In genomic region chr12:69724711-69725460, GRCm38 (mm10) we compare ENCODE assay signal across 8 mouse cellular contexts. TPM values are rescaled to one million over a fixed set of nuclear protein-coding genes. Genes with fewer than 3 reads are reported as not detected.
A peak's percentile ranks its signal among the peaks of the same experiment; 100 is the strongest.
DNase-seq lines count a peak whose midpoint lies in the region; ATAC-seq and TF ChIP-seq lines count a peak whose summit lies in the region.

L2hgdh (minus strand) TSS chr12:69724873.
Atp5s (plus strand) TSS chr12:69724950.

- peak; percentile 97 for DNase-seq in brain, embryonic 14.5 days (ENCODE audit: low read depth)
- DNase-seq in liver, adult 2 months (ENCODE audit: extremely low read depth, low read depth, low spot score): peak; percentile 88
- DNase-seq in splenic B cell, adult 2 months (ENCODE audit: low read depth, low spot score): peak; percentile 96

- peaks cover 39% of the 10 kb centered on the region for H3K4me1 ChIP-seq in erythroblast, embryonic 14.5 days (ENCODE audit: control insufficient read depth)
- H3K4me1 ChIP-seq in heart, embryonic 11.5 days (ENCODE audit: control insufficient read depth, insufficient read depth, low read length): peaks cover 10% of the 10 kb centered on the region
- peaks cover 10% of the 10 kb centered on the region; the same call in 1 of the 2 replicates for H3K4me1 ChIP-seq in kidney, embryonic 16.5 days (ENCODE audit: insufficient read depth, low read length)
- peaks cover 13% of the 10 kb centered on the region for H3K4me1 ChIP-seq in liver, adult 2 months (ENCODE audit: control insufficient read depth, insufficient read depth, low read length)

- peak; percentile 48; the same call in 1 of the 2 replicates for TF ChIP-seq POLR2A in brain, embryonic 14.5 days (IDR thresholded peaks at IDR 0.05; ENCODE audit: borderline replicate concordance, extremely low read depth, insufficient read depth, insufficient read length, poor library complexity, severe bottlenecking)
- TF ChIP-seq POLR2A in liver, adult 2 months (IDR thresholded peaks at IDR 0.05; ENCODE audit: extremely low read depth, insufficient read depth, low read length): peak; percentile 90
- TF ChIP-seq POLR2A in myocyte (IDR thresholded peaks at IDR 0.05; ENCODE audit: insufficient read length, low read depth): peak; percentile 98

- peak within 1 kb of the TSS; percentile 61 for H3K4me3 ChIP-seq in C2C12 (ENCODE audit: insufficient read depth, poor library complexity, severe bottlenecking)
- peak within 1 kb of the TSS; percentile 86 for H3K4me3 ChIP-seq in erythroblast, embryonic 14.5 days (replicated peaks)
- H3K4me3 ChIP-seq in heart, embryonic 11.5 days (ENCODE audit: low read depth, low read length): peak within 1 kb of the TSS; percentile 80
- peak within 1 kb of the TSS; percentile 63 for H3K4me3 ChIP-seq in kidney, embryonic 16.5 days (ENCODE audit: low read length)
- H3K4me3 ChIP-seq in liver, adult 2 months (ENCODE audit: insufficient read depth, low read depth, low read length): peak within 1 kb of the TSS; percentile 86
- H3K4me3 ChIP-seq in myocyte: peak within 1 kb of the TSS; percentile 67

- H3K27ac ChIP-seq in heart, embryonic 11.5 days (ENCODE audit: low read depth, low read length): peak within 1 kb of the TSS; percentile 85
- peak within 1 kb of the TSS; percentile 92 for H3K27ac ChIP-seq in kidney, embryonic 16.5 days (ENCODE audit: low read length)
- peak within 1 kb of the TSS; percentile 91 for H3K27ac ChIP-seq in liver, adult 2 months (replicated peaks; ENCODE audit: insufficient read depth, low read depth, low read length)

- no peak for TF ChIP-seq CTCF in C2C12 (IDR thresholded peaks at IDR 0.05; ENCODE audit: control insufficient read depth, insufficient read depth, insufficient read length)
- no peak for TF ChIP-seq CTCF in brain, embryonic 14.5 days (IDR thresholded peaks at IDR 0.05; ENCODE audit: borderline replicate concordance, extremely low read depth, insufficient read depth, insufficient read length)
- no peak for TF ChIP-seq CTCF in liver, adult 2 months (IDR thresholded peaks at IDR 0.05; ENCODE audit: low read depth, low read length)

- H3K36me3 ChIP-seq in C2C12 (ENCODE audit: control insufficient read depth, insufficient read depth) (peaks cover 18% of the 10 kb centered on the region), myocyte (ENCODE audit: control insufficient read depth, insufficient read depth) (no peaks in the 10 kb centered on the region)
- H3K36me3 ChIP-seq in erythroblast, embryonic 14.5 days (ENCODE audit: control insufficient read depth): peaks cover 41% of the 10 kb centered on the region
- H3K36me3 ChIP-seq in heart, embryonic 11.5 days (ENCODE audit: control insufficient read depth, insufficient read depth, low read length): peaks cover under 1% of the 10 kb centered on the region; the same call in 1 of the 2 replicates
- H3K36me3 ChIP-seq in kidney, embryonic 16.5 days (ENCODE audit: insufficient read depth, low read length): peaks cover 12% of the 10 kb centered on the region
- H3K36me3 ChIP-seq in liver, adult 2 months (ENCODE audit: control insufficient read depth, insufficient read depth, low read length): peaks cover 7% of the 10 kb centered on the region; the same call in 1 of the 2 replicates
- no peaks in the 10 kb centered on the region for H3K36me3 ChIP-seq in splenic B cell, adult 2 months (ENCODE audit: control insufficient read depth, insufficient read depth, low read length, poor library complexity, severe bottlenecking)

- no peaks in the 10 kb centered on the region for H3K27me3 ChIP-seq in C2C12 (ENCODE audit: control insufficient read depth, insufficient read depth, insufficient read length)
- no peaks in the 10 kb centered on the region for H3K27me3 ChIP-seq in erythroblast, embryonic 14.5 days (ENCODE audit: control insufficient read depth)
- no peaks in the 10 kb centered on the region for H3K27me3 ChIP-seq in heart, embryonic 11.5 days (ENCODE audit: control insufficient read depth, insufficient read depth, low read length)
- H3K27me3 ChIP-seq in kidney, embryonic 16.5 days (ENCODE audit: insufficient read depth, low read length): no peaks in the 10 kb centered on the region
- H3K27me3 ChIP-seq in liver, adult 2 months (ENCODE audit: control insufficient read depth, insufficient read depth, low read length): no peaks in the 10 kb centered on the region
- no peaks in the 10 kb centered on the region for H3K27me3 ChIP-seq in myocyte (ENCODE audit: control insufficient read depth, insufficient read depth, insufficient read length)
- no peaks in the 10 kb centered on the region for H3K27me3 ChIP-seq in splenic B cell, adult 2 months (ENCODE audit: control insufficient read depth, insufficient read depth, low read length, poor library complexity, severe bottlenecking)

- H3K79me2 ChIP-seq in C2C12 (ENCODE audit: control insufficient read depth, insufficient read depth): peaks cover 23% of the 10 kb centered on the region
- H3K79me2 ChIP-seq in liver, adult 2 months (ENCODE audit: control insufficient read depth, insufficient read depth, low read length): peaks cover 14% of the 10 kb centered on the region; the same call in 1 of the 2 replicates
- H3K79me2 ChIP-seq in myocyte (ENCODE audit: control insufficient read depth, insufficient read depth): no peaks in the 10 kb centered on the region

- H3K9me3 ChIP-seq in erythroblast, embryonic 14.5 days (ENCODE audit: control insufficient read depth, low read length): peaks cover 1% of the 10 kb centered on the region
- no peaks in the 10 kb centered on the region for H3K9me3 ChIP-seq in heart, embryonic 11.5 days (replicated peaks; ENCODE audit: control insufficient read depth, low read length)
- H3K9me3 ChIP-seq in kidney, embryonic 16.5 days (ENCODE audit: low read length): peaks cover 4% of the 10 kb centered on the region

- H3ac ChIP-seq in C2C12 (ENCODE audit: control insufficient read depth, insufficient read length, low read depth) (peak within 1 kb of the TSS; percentile 87), myocyte (ENCODE audit: control insufficient read depth, insufficient read length) (peak within 1 kb of the TSS; percentile 75)

- peak; percentile 94 for ATAC-seq in heart, embryonic 11.5 days (replicated peaks; ENCODE audit: insufficient number of reproducible peaks, low FRiP score, low TSS enrichment)
- peak; percentile 97 for ATAC-seq in kidney, embryonic 16.5 days (ENCODE audit: low FRiP score, low TSS enrichment)

- peaks cover 5% of the 10 kb centered on the region for H3K79me3 ChIP-seq in C2C12 (ENCODE audit: low read depth)

- H3K9ac ChIP-seq in heart, embryonic 11.5 days (ENCODE audit: low read depth, low read length): peak within 1 kb of the TSS; percentile 70
- H3K9ac ChIP-seq in kidney, embryonic 16.5 days (replicated peaks; ENCODE audit: low read length): peak within 1 kb of the TSS; percentile 78
- H3K9ac ChIP-seq in liver, adult 2 months (ENCODE audit: low read depth, low read length): peak within 1 kb of the TSS; percentile 91

- H3K4me2 ChIP-seq in heart, embryonic 11.5 days: peak within 1 kb of the TSS; percentile 95
- peak within 1 kb of the TSS; percentile 88 for H3K4me2 ChIP-seq in kidney, embryonic 16.5 days (replicated peaks; ENCODE audit: low read depth, low read length)
- peak within 1 kb of the TSS; percentile 100 for H3K4me2 ChIP-seq in myocyte (ENCODE audit: low read depth)

- under 1% methylated on average over 56 of the region's 60 CpGs for WGBS in heart, embryonic 11.5 days (ENCODE audit: insufficient replicate concordance)
- WGBS in kidney, embryonic 16.5 days: under 1% methylated on average over 58 of the region's 60 CpGs
- WGBS in liver, adult 2 months: under 1% methylated on average over 60 of the region's 60 CpGs

TF ChIP-seq in C2C12, 6 proteins besides CTCF, POLR2A, EP300 and RAD21:
- peak; percentile 62 for TF ChIP-seq MAX (IDR thresholded peaks at IDR 0.05)
- TF ChIP-seq USF1 (IDR thresholded peaks at IDR 0.05; ENCODE audit: low read depth): no peak

TF ChIP-seq in myocyte, 11 proteins besides CTCF, POLR2A, EP300 and RAD21:
- TF ChIP-seq USF1 (IDR thresholded peaks at IDR 0.05; ENCODE audit: low read depth) (no peak), MYOG (IDR thresholded peaks at IDR 0.05; ENCODE audit: control insufficient read depth in 1 of 3, insufficient read depth in 1 of 3, insufficient read length in 2 of 3, low read depth in 2 of 3) (peak in 2 of 3 experiments; percentile 7 to 12), TCF3 (IDR thresholded peaks at IDR 0.05; ENCODE audit: insufficient read length, low read depth) (peak; percentile 23), CEBPB (IDR thresholded peaks at IDR 0.05; ENCODE audit: insufficient read depth, poor library complexity, severe bottlenecking) (no peak), MYOD1 (IDR thresholded peaks at IDR 0.05; ENCODE audit: control insufficient read depth in 1 of 3, insufficient read length in 2 of 3, low read depth in 2 of 3) (no peak), REST (IDR thresholded peaks at IDR 0.05; ENCODE audit: insufficient read depth, insufficient read length) (peak; percentile 15), TCF12 (IDR thresholded peaks at IDR 0.05; ENCODE audit: insufficient read depth, poor library complexity, severe bottlenecking) (no peak), SRF (IDR thresholded peaks at IDR 0.05; ENCODE audit: control insufficient read depth, insufficient read length, low read depth) (peak; percentile 59), E2F4 (IDR thresholded peaks at IDR 0.05; ENCODE audit: insufficient read depth) (no peak), MAX (IDR thresholded peaks at IDR 0.05; ENCODE audit: low read depth) (no peak), POLR2AphosphoS2 (IDR thresholded peaks at IDR 0.05; ENCODE audit: insufficient read length, low read depth) (peak; percentile 94)

RNA-seq across cellular contexts. Expression of gene L2hgdh, which starts in this region (rescaled TPM):
- polyA plus RNA-seq in C2C12 (2012; fragmentation: generic; extraction: Trizol) (3.8 TPM), myocyte (2012; fragmentation: generic; extraction: Trizol) (2.8 TPM)
- 9.2 and 9.9 TPM in 2 replicates for polyA plus RNA-seq in brain, embryonic 14.5 days (2012; rRNA removed)
- 0.04 and 0.05 TPM in 2 replicates for polyA plus RNA-seq in erythroblast, embryonic 14.5 days (2012)
- 15.2 and 18.0 TPM in 2 replicates for polyA plus RNA-seq in heart, embryonic 11.5 days (2014; fragmentation: Nextera tagmentation; extraction: Ambion mirVana)
- 25.2 and 26.9 TPM in 2 replicates for polyA plus RNA-seq in kidney, embryonic 16.5 days (2015; fragmentation: Nextera tagmentation; extraction: Ambion mirVana)
- total RNA-seq in liver, adult 2 months (2014; rRNA removed): 38.9 and 41.5 TPM in 2 replicates
- polyA plus RNA-seq in liver, adult 2 months (2012; rRNA removed): 17.9 and 19.6 TPM in 2 replicates

RNA-seq across cellular contexts. Expression of gene Atp5s, which starts in this region (rescaled TPM):
- polyA plus RNA-seq in C2C12 (2012; fragmentation: generic; extraction: Trizol) (2.6 TPM), myocyte (2012; fragmentation: generic; extraction: Trizol) (9.3 TPM)
- 17.4 and 26.6 TPM in 2 replicates for polyA plus RNA-seq in brain, embryonic 14.5 days (2012; rRNA removed)
- polyA plus RNA-seq in erythroblast, embryonic 14.5 days (2012): 1.2 TPM in 2 replicates
- polyA plus RNA-seq in heart, embryonic 11.5 days (2014; fragmentation: Nextera tagmentation; extraction: Ambion mirVana): 30.1 and 35.8 TPM in 2 replicates
- polyA plus RNA-seq in kidney, embryonic 16.5 days (2015; fragmentation: Nextera tagmentation; extraction: Ambion mirVana): 31.7 and 33.5 TPM in 2 replicates
- total RNA-seq in liver, adult 2 months (2014; rRNA removed): 6.2 and 8.6 TPM in 2 replicates
- polyA plus RNA-seq in liver, adult 2 months (2012; rRNA removed): 9.0 and 9.9 TPM in 2 replicates

Comparison
In these comparisons a context has a peak if more than half of its experiments do, and no peak if none do; other contexts are left out.
1. Peak in every context shown above with its lines: DNase-seq, ATAC-seq, H3K4me3 ChIP-seq and H3K27ac ChIP-seq.
2. POLR2A ChIP-seq: peak in every context shown above with its lines; median percentile 98 in myocyte; 90 in liver, adult 2 months; 48 in brain, embryonic 14.5 days.